Mouse (Mus musculus) ES-E14 (cell line): ENCODE results near the gene Clint1. TPM values are rescaled to one million over a fixed set of nuclear protein-coding genes. Genes with fewer than 3 reads are reported as not detected.

ENCODE experiments used
- DNase-seq: peaks from one replicate; pipeline ENCODE4 v3.0.0-alpha.2; 2013; ENCODE audit warnings: low read depth, low spot score
- H3K27ac ChIP-seq: 2 replicates; pipeline ENCODE4 v1.5.1; 2012; ENCODE audit warnings: low read depth, mild to moderate bottlenecking, low read length, moderate library complexity, mixed read lengths; ENCODE audit not compliant: poor library complexity, insufficient read depth, severe bottlenecking
- H3K36me3 ChIP-seq: 2 replicates; pipeline ENCODE4 v1.6.1; 2012; ENCODE audit warnings: mild to moderate bottlenecking, low read length, moderate library complexity, mixed read lengths; ENCODE audit not compliant: control insufficient read depth, poor library complexity, insufficient read depth, severe bottlenecking
- H3K4me1 ChIP-seq, 2 experiments: fragments of 150-350 bp in 1 of 2; sonication (generic) in 1 of 2; 2 replicates each; pipeline ENCODE4 v1.6.1; 2012; ENCODE audit warnings: low read length in 2 of 2, mild to moderate bottlenecking in 1 of 2, mixed read lengths in 1 of 2; ENCODE audit not compliant: control insufficient read depth in 2 of 2, insufficient read depth in 2 of 2, poor library complexity in 1 of 2
- H3K4me3 ChIP-seq, 2 experiments: fragments of 150-350 bp in 1 of 2; sonication (generic) in 1 of 2; 2 replicates each; pipeline ENCODE4 v1.5.1; 2012; ENCODE audit warnings: low read length in 2 of 2, low read depth in 1 of 2, mild to moderate bottlenecking in 1 of 2, mixed read lengths in 1 of 2; ENCODE audit not compliant: insufficient read depth in 1 of 2, poor library complexity in 1 of 2, severe bottlenecking in 1 of 2
- H3K9ac ChIP-seq: 2 replicates; pipeline ENCODE4 v1.6.1; 2012; ENCODE audit warnings: low read depth, mild to moderate bottlenecking, low read length, mixed read lengths; ENCODE audit not compliant: poor library complexity, insufficient read depth, severe bottlenecking
- H3K9me3 ChIP-seq: fragments of 150-350 bp; sonication (generic); 2 replicates; pipeline ENCODE4 v1.6.1; 2012; ENCODE audit warnings: low read depth, mild to moderate bottlenecking, low read length; ENCODE audit not compliant: control insufficient read depth, insufficient read depth
- CHD2 ChIP-seq: IDR thresholded peaks from 2 replicates; pipeline ENCODE4 v1.6.1; 2014; ENCODE audit warnings: mild to moderate bottlenecking, low read depth, low read length, inconsistent platforms
- HCFC1 ChIP-seq: IDR thresholded peaks from 2 replicates; pipeline ENCODE4 v1.6.1; 2012; ENCODE audit warnings: low read length, inconsistent platforms, borderline replicate concordance; ENCODE audit not compliant: insufficient read depth
- MAFK ChIP-seq: IDR thresholded peaks from 2 replicates; pipeline ENCODE4 v1.6.1; 2014; ENCODE audit warnings: mild to moderate bottlenecking, low read depth, low read length, inconsistent platforms; ENCODE audit not compliant: insufficient read depth
- ZC3H11A ChIP-seq: IDR thresholded peaks from 2 replicates; pipeline ENCODE4 v1.6.1; 2012; ENCODE audit warnings: low read depth, mild to moderate bottlenecking, inconsistent platforms, low read length, borderline replicate concordance
- ZNF384 ChIP-seq: IDR thresholded peaks from 2 replicates; pipeline ENCODE4 v1.6.1; 2012; ENCODE audit warnings: low read depth, low read length, inconsistent platforms
- in situ Hi-C, 2 experiments: fragments of 600-800 bp; cut with MboI; formaldehyde crosslinking; loops; one replicate each; pipeline ENCODE4 v1.15.1; 2025; ENCODE audit warnings: low sequenced_read_pairs in 2 of 2, inconsistent platforms in 1 of 2; ENCODE audit not compliant: unreplicated experiment in 2 of 2
- total RNA-seq: library from RNA; depleted of rRNA; stranded (reverse); fragments of 300-350 nt; gene quantifications from 2 replicates; pipeline ENCODE4 v1.2.3, GENCODE M21; 2012

Clint1 gene
- total RNA-seq, 1 experiment, result 40.7 TPM

GRCm38 (mm10) chr11:45900233-45901015 is 48.6 kb downstream of the Clint1 start:
- no peak for DNase-seq
- H3K9me3 ChIP-seq, result no peaks in the 10 kb centered on the region
- no peak for TF ChIP-seq CHD2
- TF ChIP-seq MAFK, result no peak
- TF ChIP-seq ZNF384, result no peak
- TF ChIP-seq ZC3H11A, result no peak
- no peak for TF ChIP-seq HCFC1
- H3K27ac ChIP-seq, result no peak overlapping the region
- H3K36me3 ChIP-seq, result peaks cover 9% of the 10 kb centered on the region
- no peak overlapping the region for H3K9ac ChIP-seq
- H3K4me1 ChIP-seq, result 0 out of 4 replicates have a peak, but pooled peaks cover 0 to 2% of the 10 kb centered on the region in 2 experiments
- no peak overlapping the region for H3K4me3 ChIP-seq
- in situ Hi-C loops, result no loop called here

DNA sequence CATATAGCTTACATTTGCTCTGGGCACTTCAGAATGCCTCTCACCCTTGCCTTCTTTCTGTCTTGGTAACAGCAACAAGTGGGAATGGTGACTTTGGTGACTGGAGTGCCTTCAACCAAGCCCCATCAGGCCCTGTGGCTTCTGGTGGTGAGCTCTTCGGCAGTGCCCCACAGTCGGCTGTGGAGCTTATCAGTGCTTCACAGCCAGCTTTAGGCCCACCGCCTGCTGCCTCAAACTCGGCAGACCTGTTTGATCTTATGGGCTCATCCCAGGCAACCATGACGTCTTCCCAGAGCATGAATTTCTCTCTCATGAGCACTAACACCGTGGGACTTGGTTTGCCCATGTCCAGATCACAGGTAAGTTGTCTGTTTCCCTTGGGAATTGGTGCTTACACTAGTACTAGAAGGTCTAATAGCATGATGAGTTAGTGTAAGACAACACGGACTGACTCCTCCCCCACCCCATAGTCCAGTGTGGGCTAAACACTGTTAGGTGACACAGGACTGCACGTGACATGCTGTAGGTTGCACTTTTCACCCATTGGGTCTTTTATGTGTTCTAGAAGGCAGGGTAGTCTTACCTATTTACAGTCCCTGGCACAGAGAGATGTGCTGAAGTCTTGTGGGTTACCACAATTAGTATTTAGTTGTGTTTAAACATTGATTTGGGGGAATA is 54.4 kb downstream of the Clint1 start:
- in situ Hi-C loops, result no loop called here
- peaks cover 25% of the 10 kb centered on the region for H3K36me3 ChIP-seq

GRCm38 (mm10) chr11:45907301-45907700 is 55.5 kb downstream of the Clint1 start:
- no peak for TF ChIP-seq HCFC1
- no peak for TF ChIP-seq CHD2
- no peak for TF ChIP-seq ZC3H11A
- no peak for TF ChIP-seq ZNF384
- TF ChIP-seq MAFK, result no peak
- no peak overlapping the region for H3K27ac ChIP-seq
- H3K9ac ChIP-seq, result no peak overlapping the region
- H3K36me3 ChIP-seq, result peaks cover 31% of the 10 kb centered on the region
- no peak for DNase-seq
- H3K4me1 ChIP-seq, result no peaks in the 10 kb centered on the region
- no peak overlapping the region for H3K4me3 ChIP-seq
- H3K9me3 ChIP-seq, result no peaks in the 10 kb centered on the region
- in situ Hi-C loops, result no loop called here

More for the DNA sequence above, 54.4 kb downstream of the Clint1 start:
- no peak overlapping the region for H3K27ac ChIP-seq
- no peak overlapping the region for H3K9ac ChIP-seq
- no peak overlapping the region for H3K4me3 ChIP-seq
- H3K4me1 ChIP-seq, result no peaks in the 10 kb centered on the region
- DNase-seq, result no peak
- no peaks in the 10 kb centered on the region for H3K9me3 ChIP-seq
- TF ChIP-seq HCFC1 (no peak), ZC3H11A (no peak), CHD2 (no peak), ZNF384 (no peak), MAFK (no peak)

GRCm38 (mm10) chr11:45908070-45908469 is 56.2 kb downstream of the Clint1 start:
- H3K9ac ChIP-seq, result no peak overlapping the region
- no peak overlapping the region for H3K4me3 ChIP-seq
- DNase-seq, result no peak
- no peak overlapping the region for H3K27ac ChIP-seq
- no peaks in the 10 kb centered on the region for H3K9me3 ChIP-seq
- in situ Hi-C loops, result no loop called here
- peaks cover 31% of the 10 kb centered on the region for H3K36me3 ChIP-seq
- TF ChIP-seq ZNF384, result no peak
- no peak for TF ChIP-seq MAFK
- TF ChIP-seq ZC3H11A, result no peak
- no peak for TF ChIP-seq CHD2
- TF ChIP-seq HCFC1, result no peak
- no peaks in the 10 kb centered on the region for H3K4me1 ChIP-seq
